Mouse (Mus musculus): ENCODE data around the gene Olfr1000.
"Not testable (repeated sequence)": the region's sequence is repeated elsewhere in the genome, so short reads cannot be mapped to it uniquely, and the experiment has no call there.

Olfr1000 gene

GRCm38 (mm10) chr2:85611803-85612202 lies at the start of gene Olfr1000:
Gene Olfr1000 (minus strand): TSS chr2:85611903.
- DNase-seq (ENCODE audit: low spot score), result no peak

GRCm38 (mm10) chr2:85650604-85651003 lies 38.9 kb upstream of the Olfr1000 start, which contains the start of gene Olfr1002:
Gene Olfr1002 (minus strand): TSS chr2:85650704.
- no peak for DNase-seq (ENCODE audit: low spot score)

- not testable (repeated sequence) for DNase-seq (ENCODE audit: low spot score)
Observed at GRCm38 (mm10) chr2:85588648-85589047, 23.1 kb downstream of the Olfr1000 start, which contains the start of gene Olfr998. Gene Olfr998 (plus strand): TSS chr2:85588948.

GRCm38 (mm10) chr2:85578915-85579314 lies 32.8 kb downstream of the Olfr1000 start, which contains the start of gene Olfr996:
Gene Olfr996 (plus strand): TSS chr2:85579215.
- DNase-seq (ENCODE audit: low spot score), result no peak

GRCm38 (mm10) chr2:85561187-85561586 lies 50.5 kb downstream of the Olfr1000 start:
- DNase-seq (ENCODE audit: low spot score), result peak; percentile 49

GRCm38 (mm10) chr2:85560226-85560625 lies 51.5 kb downstream of the Olfr1000 start:
- no peak for DNase-seq (ENCODE audit: low spot score)
